Mouse (Mus musculus): ENCODE data around the gene Gm5426.

- TF ChIP-seq CTCF (IDR thresholded peaks at IDR 0.05; ENCODE audit: low read depth) = no peak
- TF ChIP-seq EP300 (IDR thresholded peaks at IDR 0.05; ENCODE audit: low read depth) = no peak
Observed at GRCm38 (mm10) chr10:96089744-96090143, 46.7 kb upstream of the Gm5426 start.

Measured in liver, embryonic 14.5 days (tissue).